Mouse (Mus musculus): ENCODE measurements around the gene Spop.

DNA sequence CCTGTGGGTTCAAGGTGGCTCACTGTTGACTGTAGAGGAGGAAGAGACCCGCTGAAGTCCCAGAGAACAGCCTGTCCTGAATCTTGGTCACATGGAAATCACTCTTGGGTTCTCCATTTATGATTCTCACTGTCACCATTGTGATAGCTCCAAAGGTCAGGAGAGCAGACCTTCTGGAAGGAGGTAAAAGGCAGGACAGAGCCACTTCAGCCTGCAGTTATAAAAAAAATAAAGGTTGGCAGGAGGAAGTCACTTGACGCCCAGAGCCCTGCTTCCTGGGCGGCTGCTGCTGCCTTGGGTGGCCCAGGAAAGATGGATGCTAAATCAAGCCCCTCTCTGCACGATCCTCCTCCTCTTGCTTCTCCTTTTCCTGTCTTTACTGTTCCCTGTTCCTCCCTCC, 86.5 kb downstream of the Spop start:
- TF ChIP-seq GATA1 (IDR thresholded peaks at IDR 0.05; ENCODE audit: borderline replicate concordance, low read length), result no peak
- no peak for TF ChIP-seq FLI1 (IDR thresholded peaks at IDR 0.05; ENCODE audit: low read length)

Data from megakaryocyte, embryonic 14.5 days (primary cell).